Mouse (Mus musculus) lung, embryonic 14.5 days (tissue): ENCODE measurements around the gene Olfr551. TPM values are rescaled to one million over a fixed set of nuclear protein-coding genes. Genes with fewer than 3 reads are reported as not detected.
"Not testable (repeated sequence)": the region's sequence is repeated elsewhere in the genome, so short reads cannot be mapped to it uniquely, and the experiment has no call there.

Source experiments
- ATAC-seq: fragments of 200-750 bp; cut with Nextera tagmentation; 2 replicates; pipeline ENCODE4 v1.8.0; 2017; ENCODE audit warnings: mild to moderate bottlenecking, moderate TSS enrichment, moderate library complexity; ENCODE audit not compliant: insufficient read depth
- DNase-seq: peaks from one replicate; pipeline ENCODE4 v3.0.0-alpha.2; 2015
- H3K27ac ChIP-seq: fragments of 300-500 bp; sonication (generic); 2 replicates; pipeline ENCODE4 v1.5.1; 2014; ENCODE audit warnings: low read depth, mild to moderate bottlenecking, moderate library complexity
- H3K27me3 ChIP-seq: fragments of 300-500 bp; sonication (generic); 2 replicates; pipeline ENCODE4 v1.6.1; 2014; ENCODE audit warnings: low read length, control low read depth; ENCODE audit not compliant: insufficient read depth
- H3K36me3 ChIP-seq: fragments of 300-500 bp; sonication (generic); 2 replicates; pipeline ENCODE4 v1.6.1; 2014; ENCODE audit warnings: control low read depth; ENCODE audit not compliant: insufficient read depth
- H3K4me1 ChIP-seq: fragments of 300-500 bp; sonication (generic); 2 replicates; pipeline ENCODE4 v1.6.1; 2014; ENCODE audit warnings: antibody characterized with exemption, control low read depth; ENCODE audit not compliant: insufficient read depth
- H3K4me2 ChIP-seq: fragments of 300-500 bp; sonication (generic); 2 replicates; pipeline ENCODE4 v1.6.1; 2014; ENCODE audit warnings: mild to moderate bottlenecking
- H3K4me3 ChIP-seq: fragments of 300-500 bp; sonication (generic); 2 replicates; pipeline ENCODE4 v1.5.1; 2014; ENCODE audit warnings: low read depth, low read length
- H3K9ac ChIP-seq: fragments of 300-500 bp; sonication (generic); 2 replicates; pipeline ENCODE4 v1.6.1; 2014
- H3K9me3 ChIP-seq: fragments of 300-500 bp; sonication (generic); 2 replicates; pipeline ENCODE4 v1.6.1; 2016; ENCODE audit warnings: low read depth, low read length, control low read depth
- CTCF ChIP-seq: IDR thresholded peaks from 2 replicates; pipeline ENCODE4 v1.5.1; 2016; ENCODE audit warnings: antibody characterized with exemption, low read depth
- WGBS: fragments of 180-500 bp; shearing (Covaris S2); extraction: QIAGEN DNeasy Blood & Tissue Kit; methylation state at CpG from one replicate; pipeline ENCODE4 v1.1.7; 2014; 5-methylcytosine and 5-hydroxymethylcytosine counted together
- polyA plus RNA-seq: library from polyadenylated mRNA; unstranded; fragments of >200 nt; fragmentation: Nextera tagmentation; extraction: Ambion mirVana; gene quantifications from 2 replicates; pipeline ENCODE4 v1.2.1, GENCODE M21; 2014

Olfr551 gene
- polyA plus RNA-seq, result not detected in 2 replicates

GRCm38 (mm10) chr7:102591786-102592185, at the start of gene Olfr551:
Olfr551 (minus strand) TSS chr7:102591886.
- 85% methylated on average over 3 of the region's 3 CpGs for WGBS
- DNase-seq (no peak), ATAC-seq (no peak)
- Histone ChIP-seq H3K4me1 (no peaks in the 10 kb centered on the region), H3K27ac (no peak within 1 kb of the TSS), H3K27me3 (no peaks in the 10 kb centered on the region), H3K4me3 (no peak within 1 kb of the TSS), H3K9me3 (no peaks in the 10 kb centered on the region), H3K9ac (no peak within 1 kb of the TSS), H3K4me2 (no peak within 1 kb of the TSS), H3K36me3 (no peaks in the 10 kb centered on the region)
- no peak for TF ChIP-seq CTCF

- 50% methylated on average over 1 of the region's 1 CpGs for WGBS
- no peaks in the 10 kb centered on the region for H3K27me3 ChIP-seq
- no peak within 1 kb of the TSS for H3K4me3 ChIP-seq
- no peak within 1 kb of the TSS for H3K4me2 ChIP-seq
- TF ChIP-seq CTCF, result no peak
- no peaks in the 10 kb centered on the region for H3K36me3 ChIP-seq
- no peak for ATAC-seq
- no peaks in the 10 kb centered on the region for H3K4me1 ChIP-seq
- no peak within 1 kb of the TSS for H3K27ac ChIP-seq
- H3K9ac ChIP-seq, result no peak within 1 kb of the TSS
- no peak for DNase-seq
- H3K9me3 ChIP-seq, result no peaks in the 10 kb centered on the region
Measured at GRCm38 (mm10) chr7:102638132-102638531, 46.4 kb upstream of the Olfr551 start, which contains the start of gene Olfr554. Olfr554 (plus strand) TSS chr7:102638432.

- TF ChIP-seq CTCF, result peak; percentile 61
- WGBS, result 27% methylated on average over 3 of the region's 3 CpGs
Measured at GRCm38 (mm10) chr7:102636665-102637064, 45.0 kb upstream of the Olfr551 start.

GRCm38 (mm10) chr7:102620368-102620767, 28.7 kb upstream of the Olfr551 start:
- not testable (repeated sequence) for H3K36me3 ChIP-seq, H3K4me1 ChIP-seq, DNase-seq, H3K27ac ChIP-seq, H3K9ac ChIP-seq, H3K9me3 ChIP-seq, H3K4me2 ChIP-seq, ATAC-seq, H3K27me3 ChIP-seq, H3K4me3 ChIP-seq
- 75% methylated on average over 16 of the region's 19 CpGs for WGBS

More at GRCm38 (mm10) chr7:102636665-102637064, 45.0 kb upstream of the Olfr551 start:
- Histone ChIP-seq H3K9ac (no peak overlapping the region), H3K4me2 (no peak overlapping the region), H3K36me3 (no peaks in the 10 kb centered on the region), H3K9me3 (no peaks in the 10 kb centered on the region), H3K27me3 (no peaks in the 10 kb centered on the region), H3K4me1 (no peaks in the 10 kb centered on the region), H3K4me3 (no peak overlapping the region), H3K27ac (no peak overlapping the region)
- DNase-seq (peak; percentile 67), ATAC-seq (no peak)

GRCm38 (mm10) chr7:102619608-102620007, 27.9 kb upstream of the Olfr551 start:
- peak; percentile 73 for DNase-seq
- Histone ChIP-seq H3K4me2 (no peak overlapping the region), H3K9ac (no peak overlapping the region), H3K27me3 (no peaks in the 10 kb centered on the region), H3K4me1 (no peaks in the 10 kb centered on the region), H3K36me3 (no peaks in the 10 kb centered on the region), H3K27ac (no peak overlapping the region), H3K4me3 (no peak overlapping the region), H3K9me3 (no peaks in the 10 kb centered on the region)
- 30% methylated on average over 5 of the region's 5 CpGs for WGBS
- TF ChIP-seq CTCF, result no peak
- peak; percentile 66; the same call in 1 of the 2 replicates for ATAC-seq

- Histone ChIP-seq H3K9me3 (no peaks in the 10 kb centered on the region), H3K4me3 (no peak within 1 kb of the TSS), H3K9ac (no peak within 1 kb of the TSS), H3K4me2 (no peak within 1 kb of the TSS), H3K27ac (no peak within 1 kb of the TSS), H3K36me3 (no peaks in the 10 kb centered on the region), H3K4me1 (no peaks in the 10 kb centered on the region), H3K27me3 (no peaks in the 10 kb centered on the region)
- ATAC-seq (no peak), DNase-seq (no peak)
- no peak for TF ChIP-seq CTCF
Measured at GRCm38 (mm10) chr7:102618118-102618517, 26.4 kb upstream of the Olfr551 start, which contains the start of gene Olfr553. Olfr553 (minus strand) TSS chr7:102618218.

GRCm38 (mm10) chr7:102597378-102598031, 5.8 kb upstream of the Olfr551 start, which contains the start of gene Olfr552:
Olfr552 (plus strand) TSS chr7:102597770.
- ATAC-seq (no peak), DNase-seq (no peak)
- H3K9me3 ChIP-seq, result no peaks in the 10 kb centered on the region
- no peak within 1 kb of the TSS for H3K4me3 ChIP-seq
- no peak within 1 kb of the TSS for H3K27ac ChIP-seq
- H3K4me2 ChIP-seq, result no peak within 1 kb of the TSS
- 50% methylated on average over 1 of the region's 1 CpGs for WGBS
- TF ChIP-seq CTCF, result no peak
- H3K27me3 ChIP-seq, result no peaks in the 10 kb centered on the region
- H3K4me1 ChIP-seq, result no peaks in the 10 kb centered on the region
- H3K9ac ChIP-seq, result no peak within 1 kb of the TSS
- no peaks in the 10 kb centered on the region for H3K36me3 ChIP-seq
